Mouse (Mus musculus): Measurements from ENCODE around the gene Gm4214. TPM values are rescaled to one million over a fixed set of nuclear protein-coding genes. Genes with fewer than 3 reads are reported as not detected.
"Not testable (repeated sequence)": the region's sequence is repeated elsewhere in the genome, so short reads cannot be mapped to it uniquely, and the experiment has no call there.

The Gm4214 gene
- not detected in 2 replicates for polyA plus RNA-seq (2015; fragmentation: Nextera tagmentation; extraction: Ambion mirVana)

- not testable (repeated sequence) for H3K27ac ChIP-seq, H3K4me2 ChIP-seq
- no CpG with 5 or more reads among the region's 5 CpGs for WGBS
These were observed at the start of gene Gm4214 for GRCm38 (mm10) chr7:22984573-22984972. TSS of gene Gm4214 (minus strand) at chr7:22984673.

GRCm38 (mm10) chr7:23019823-23020222, 35.4 kb upstream of the Gm4214 start, which contains the start of gene Gm4216:
TSS of gene Gm4216 (minus strand) at chr7:23019923.
- not testable (repeated sequence) for H3K9ac ChIP-seq

More at GRCm38 (mm10) chr7:22984573-22984972, at the start of gene Gm4214:
- not testable (repeated sequence) for H3K4me1 ChIP-seq (replicated peaks); H3K9me3 ChIP-seq; H3K9ac ChIP-seq; H3K27me3 ChIP-seq; ATAC-seq (ENCODE audit: low FRiP score); H3K36me3 ChIP-seq; H3K4me3 ChIP-seq

More at GRCm38 (mm10) chr7:23019823-23020222, 35.4 kb upstream of the Gm4214 start, which contains the start of gene Gm4216:
- ATAC-seq (ENCODE audit: low FRiP score); H3K4me3 ChIP-seq; H3K9me3 ChIP-seq; H3K27me3 ChIP-seq; H3K36me3 ChIP-seq; H3K4me2 ChIP-seq; H3K27ac ChIP-seq; H3K4me1 ChIP-seq (replicated peaks): not testable (repeated sequence)
- WGBS, result no CpG with 5 or more reads among the region's 3 CpGs

Other genes with a start within 250 kb of the Gm4214 start
- gene Vmn1r157, start 223.0 kb downstream of the Gm4214 start, polyA plus RNA-seq (2015; fragmentation: Nextera tagmentation; extraction: Ambion mirVana), result not detected in 2 replicates
- gene Vmn1r158, start 193.9 kb downstream of the Gm4214 start, polyA plus RNA-seq (2015; fragmentation: Nextera tagmentation; extraction: Ambion mirVana), result not detected in 2 replicates
- not detected in 2 replicates for gene Vmn1r159, start 141.1 kb downstream of the Gm4214 start, polyA plus RNA-seq (2015; fragmentation: Nextera tagmentation; extraction: Ambion mirVana)
- gene Vmn1r160, start 113.4 kb downstream of the Gm4214 start, polyA plus RNA-seq (2015; fragmentation: Nextera tagmentation; extraction: Ambion mirVana), result not detected in 2 replicates
- not detected in 2 replicates for gene Gm4216, start 35.2 kb upstream of the Gm4214 start, polyA plus RNA-seq (2015; fragmentation: Nextera tagmentation; extraction: Ambion mirVana)
- gene Vmn1r163, start 70.9 kb upstream of the Gm4214 start, polyA plus RNA-seq (2015; fragmentation: Nextera tagmentation; extraction: Ambion mirVana), result not detected in 2 replicates
- gene Gm8720, start 82.8 kb upstream of the Gm4214 start, polyA plus RNA-seq (2015; fragmentation: Nextera tagmentation; extraction: Ambion mirVana), result not detected in 2 replicates
- gene Gm10662, start 159.8 kb upstream of the Gm4214 start, polyA plus RNA-seq (2015; fragmentation: Nextera tagmentation; extraction: Ambion mirVana), result not detected in 2 replicates
- gene Vmn1r165, start 232.7 kb upstream of the Gm4214 start, polyA plus RNA-seq (2015; fragmentation: Nextera tagmentation; extraction: Ambion mirVana), result not detected in 2 replicates

Data from hindbrain, embryonic 13.5 days (tissue).